Mouse (Mus musculus) layer of hippocampus, adult 9-11 months (tissue): Measurements from ENCODE around the gene Ifi208.
"Not testable (repeated sequence)": the region's sequence is repeated elsewhere in the genome, so short reads cannot be mapped to it uniquely, and the experiment has no call there.

Source experiments
- DNase-seq: peaks from one replicate; pipeline ENCODE4 v3.0.0; 2022

Gene Ifi208

DNA sequence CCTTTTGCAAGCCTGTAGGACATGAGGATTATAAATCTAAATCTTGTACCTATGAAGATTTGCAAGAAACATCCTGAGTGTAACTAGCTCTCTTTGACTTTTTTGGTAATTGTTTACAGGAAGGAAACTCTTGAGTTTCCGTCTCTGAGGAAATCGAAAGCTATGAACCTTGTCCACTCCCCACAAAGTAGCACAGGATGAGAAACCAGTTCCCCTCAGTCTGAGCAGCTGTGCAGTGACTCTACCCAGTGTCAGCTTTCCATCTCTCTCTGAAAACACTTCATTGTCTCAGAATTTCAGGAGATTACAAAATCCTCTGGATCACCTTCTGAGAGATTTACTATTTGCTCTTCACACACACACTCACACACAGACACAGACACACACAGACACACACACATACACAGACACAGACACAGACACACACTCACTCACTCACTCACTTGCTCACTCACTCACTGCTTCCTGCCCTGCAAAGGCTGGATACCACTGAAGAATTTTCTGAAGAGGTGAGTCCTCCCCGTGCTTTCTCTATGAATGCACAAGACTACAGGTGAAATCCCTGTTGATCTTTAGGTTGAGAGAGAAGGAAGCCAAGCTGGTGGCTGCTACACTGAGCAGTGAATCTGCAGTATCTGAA lies at the start of gene Ifi208:
Gene Ifi208, plus strand, starts transcription at position 218 of the 640 bp plus-strand sequence.
- not testable (repeated sequence) for DNase-seq

DNA sequence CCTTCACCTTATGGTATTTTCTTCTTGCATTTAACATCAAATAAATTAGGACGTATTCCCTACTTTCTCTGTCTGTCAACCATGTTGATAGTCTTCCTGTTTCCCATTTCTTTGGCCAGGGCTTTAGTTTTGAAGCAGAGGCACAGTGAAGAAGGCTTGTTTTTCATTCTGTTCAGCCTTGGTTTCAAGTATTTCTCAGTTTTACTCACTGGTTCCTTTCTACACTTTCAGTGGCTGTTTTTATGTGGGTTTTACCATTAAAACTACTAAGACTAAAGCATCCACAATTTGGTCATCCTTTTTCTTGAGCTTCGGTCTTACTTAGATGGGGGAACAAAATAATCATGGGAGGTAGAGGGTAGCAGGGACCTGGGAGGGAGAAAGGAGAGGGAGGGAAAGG lies 49.4 kb upstream of the Ifi208 start:
- no peak for DNase-seq

DNA sequence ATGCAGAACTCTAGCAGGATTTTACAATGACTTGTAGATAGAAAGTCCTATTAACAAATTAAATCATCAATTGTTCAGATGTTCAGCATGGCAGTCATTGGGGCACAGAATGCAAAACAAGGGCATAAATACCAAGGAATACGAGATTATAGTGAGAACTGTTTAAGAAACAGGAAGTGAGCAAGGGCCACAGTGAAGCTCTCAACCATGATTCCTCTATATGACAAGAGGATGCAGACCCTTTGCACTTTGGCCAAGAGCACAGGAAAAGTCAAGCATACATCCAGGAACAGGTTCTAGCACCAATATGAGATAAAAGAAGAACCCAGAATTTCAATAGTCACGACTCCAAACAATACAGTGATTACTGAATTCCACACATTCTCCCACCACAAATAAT lies 46.8 kb upstream of the Ifi208 start:
- DNase-seq = no peak

DNA sequence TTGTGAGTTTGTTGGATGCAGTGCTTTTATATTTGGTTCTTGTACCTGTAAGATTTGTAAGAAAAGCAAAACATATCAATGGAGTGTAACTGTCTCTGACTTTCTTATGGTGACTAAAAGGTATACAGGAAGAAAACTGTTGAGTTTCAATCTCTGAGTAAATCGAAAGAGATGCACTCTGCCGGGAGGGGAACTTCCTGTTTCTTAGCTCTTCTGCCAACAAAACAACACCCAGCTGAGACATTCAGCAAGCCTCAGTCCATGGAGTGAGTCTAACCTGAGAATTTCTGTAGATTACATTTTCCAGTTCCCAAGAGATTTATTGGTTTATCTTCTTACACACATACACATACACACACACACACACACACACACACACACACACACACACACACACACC lies 42.9 kb upstream of the Ifi208 start, which contains the start of gene Ifi209:
Gene Ifi209, plus strand, starts transcription at position 296 of the 400 bp plus-strand sequence.
- not testable (repeated sequence) for DNase-seq

DNA sequence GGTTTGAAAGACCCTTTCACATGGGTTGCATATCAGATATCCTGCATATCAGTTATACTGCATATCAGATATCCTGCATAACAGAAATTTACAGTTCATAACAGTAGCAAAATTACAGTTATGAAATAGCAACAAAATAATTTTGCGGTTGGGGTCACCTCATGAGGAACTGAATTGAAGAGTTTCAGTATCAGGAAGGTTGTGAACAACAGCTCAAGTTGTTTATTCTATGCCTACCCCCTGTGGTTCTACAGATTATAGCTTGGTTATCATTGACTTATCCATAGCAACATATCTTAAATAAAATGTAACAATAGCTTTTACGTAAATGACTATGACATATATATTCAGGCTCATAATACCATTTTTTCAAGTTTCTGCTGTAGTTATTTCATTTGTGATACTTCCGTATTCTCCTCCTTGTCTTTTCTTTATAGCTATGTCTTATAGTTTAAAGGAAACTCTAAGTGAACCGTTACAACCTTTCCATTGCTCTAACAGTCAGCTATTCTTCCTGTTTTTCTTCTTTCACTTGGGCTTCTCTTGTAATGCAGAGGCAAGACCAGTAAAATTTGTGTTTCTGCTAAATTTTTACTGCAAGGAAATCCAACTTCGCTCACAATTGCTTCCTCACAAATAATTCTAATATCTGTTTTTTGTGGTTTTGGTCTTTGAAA lies 39.4 kb upstream of the Ifi208 start:
- DNase-seq = no peak

DNA sequence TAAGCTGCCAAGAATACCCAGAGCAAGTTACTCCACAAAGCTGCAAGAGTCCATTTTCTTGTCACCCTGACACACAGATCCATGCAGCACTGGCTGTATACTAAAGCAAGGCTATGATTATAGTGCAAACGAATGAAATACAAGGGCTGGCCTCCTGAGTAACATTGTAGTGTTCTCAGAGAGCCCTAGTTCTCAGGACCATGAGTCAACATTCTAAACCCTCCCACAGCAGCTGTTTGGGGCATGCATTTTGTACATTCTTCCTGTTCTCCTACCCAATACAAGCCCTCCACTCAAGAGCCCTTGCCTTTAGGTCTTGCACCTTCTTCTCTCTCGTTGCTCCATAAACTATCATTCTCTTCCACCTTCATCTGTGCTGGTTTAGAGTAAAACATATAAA lies 28.1 kb upstream of the Ifi208 start:
- no peak for DNase-seq

DNA sequence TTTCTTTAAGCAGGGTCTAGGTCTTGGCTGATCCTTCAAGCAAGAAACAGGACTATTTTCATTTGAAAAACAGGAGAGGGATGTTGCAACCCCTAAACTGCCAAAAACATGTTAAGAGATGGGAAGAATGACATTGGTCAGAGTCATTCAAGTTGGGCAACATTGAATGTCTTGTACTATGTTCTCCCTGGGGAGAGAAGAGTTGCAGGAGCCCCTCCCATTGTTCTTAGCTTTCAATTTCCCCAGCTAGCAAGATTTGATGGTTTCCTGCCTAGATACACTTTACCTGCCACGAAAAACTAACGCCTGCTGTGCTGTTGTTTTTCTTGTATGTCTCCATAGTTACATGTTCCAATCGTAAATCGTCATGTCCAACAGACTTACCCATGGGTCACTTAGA lies 15.5 kb upstream of the Ifi208 start:
- no peak for DNase-seq

DNA sequence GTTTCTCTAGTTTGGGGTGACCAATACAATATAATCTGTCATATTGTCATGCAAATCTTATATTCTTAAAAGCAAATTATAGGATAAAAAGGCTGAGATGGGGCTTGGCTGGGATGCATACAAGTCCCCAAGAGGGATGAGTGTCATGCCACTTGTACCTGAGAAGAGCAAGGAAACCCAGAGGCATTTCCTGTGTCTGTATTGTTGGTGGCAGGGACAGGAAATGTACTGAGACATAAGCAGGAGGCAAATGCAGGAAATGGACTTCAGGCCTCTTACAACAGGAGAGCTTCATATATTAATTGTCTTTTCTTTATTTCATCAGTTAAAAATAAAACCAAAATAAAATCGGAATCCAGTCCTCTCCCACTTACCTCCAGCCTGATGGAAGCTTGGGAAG lies 5.1 kb downstream of the Ifi208 start:
- not testable (repeated sequence) for DNase-seq

DNA sequence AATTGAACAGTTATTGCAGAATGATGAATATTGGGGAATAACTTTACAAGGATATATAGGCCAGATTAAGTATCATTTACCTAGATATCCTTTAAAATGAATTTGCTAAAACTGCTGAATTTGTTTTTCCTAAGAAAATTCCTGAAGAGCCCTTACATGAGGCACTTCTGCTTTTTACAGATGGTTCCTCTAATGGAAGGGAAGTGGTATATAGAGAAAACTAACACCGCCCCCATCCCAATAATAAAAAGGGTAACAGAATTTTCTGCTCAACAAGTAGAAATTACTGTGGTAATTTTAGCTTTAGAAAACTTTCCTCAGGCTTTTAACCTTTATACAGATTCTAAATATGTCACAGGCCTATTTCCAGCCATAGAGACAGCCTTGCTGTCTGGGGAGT lies 20.8 kb downstream of the Ifi208 start:
- DNase-seq = no peak

DNA sequence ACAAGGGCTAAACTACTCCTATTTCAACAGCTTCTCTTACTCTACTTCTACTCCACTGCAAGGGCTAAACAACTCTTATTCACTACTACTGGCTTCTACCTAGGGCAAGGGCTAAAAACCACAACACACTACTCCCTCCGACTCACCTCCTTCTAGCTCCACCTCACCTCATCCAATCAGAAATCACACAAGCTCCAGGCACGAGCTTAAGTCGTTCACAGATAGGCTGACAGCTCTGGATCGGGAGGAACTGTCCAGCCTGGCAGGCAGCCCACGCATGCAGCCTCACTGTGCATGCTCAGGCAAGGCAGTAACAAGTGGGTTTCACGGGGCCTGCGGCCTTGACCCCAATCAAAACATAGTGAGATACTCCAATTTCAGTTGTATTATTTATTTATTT lies 59.7 kb downstream of the Ifi208 start:
- DNase-seq = no peak

DNA sequence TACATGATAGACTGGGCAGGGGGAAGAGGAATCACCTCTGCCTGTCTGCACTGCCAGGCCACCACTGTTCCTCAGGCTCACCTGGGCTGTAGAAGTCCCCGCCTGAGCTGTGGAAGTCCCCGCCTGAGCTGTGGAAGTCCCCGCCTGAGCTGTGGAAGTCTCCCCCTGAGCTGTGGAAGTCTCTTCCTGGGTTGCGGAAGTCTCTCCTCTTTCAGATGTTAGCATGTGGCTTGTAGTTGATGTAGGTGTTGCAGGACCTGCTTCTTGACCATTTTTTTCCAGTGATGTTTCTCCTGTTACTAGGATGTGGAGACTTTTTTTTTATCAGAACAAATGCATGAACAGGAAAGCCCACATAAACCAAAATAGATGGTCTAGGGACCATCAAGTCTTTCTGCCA lies 61.5 kb downstream of the Ifi208 start:
- not testable (repeated sequence) for DNase-seq

DNA sequence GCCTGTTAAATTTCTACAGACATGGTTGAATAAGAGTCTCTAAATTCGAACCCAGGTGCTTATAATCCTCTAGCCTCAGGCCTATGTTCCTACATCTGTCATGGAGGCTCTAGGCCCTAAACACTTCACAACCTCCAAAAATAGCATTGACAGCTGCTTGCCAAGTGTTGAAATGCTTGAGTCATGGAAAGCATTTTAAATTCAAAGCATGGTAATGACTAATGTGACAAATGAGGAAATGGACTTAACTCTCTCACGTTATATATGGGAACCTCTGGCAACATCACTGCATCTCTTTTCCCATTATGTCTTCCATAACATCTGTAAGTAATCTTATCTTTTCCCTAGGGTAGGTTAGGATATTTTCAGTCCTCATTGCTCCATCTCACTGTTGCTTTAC lies 63.5 kb downstream of the Ifi208 start:
- no peak for DNase-seq

DNA sequence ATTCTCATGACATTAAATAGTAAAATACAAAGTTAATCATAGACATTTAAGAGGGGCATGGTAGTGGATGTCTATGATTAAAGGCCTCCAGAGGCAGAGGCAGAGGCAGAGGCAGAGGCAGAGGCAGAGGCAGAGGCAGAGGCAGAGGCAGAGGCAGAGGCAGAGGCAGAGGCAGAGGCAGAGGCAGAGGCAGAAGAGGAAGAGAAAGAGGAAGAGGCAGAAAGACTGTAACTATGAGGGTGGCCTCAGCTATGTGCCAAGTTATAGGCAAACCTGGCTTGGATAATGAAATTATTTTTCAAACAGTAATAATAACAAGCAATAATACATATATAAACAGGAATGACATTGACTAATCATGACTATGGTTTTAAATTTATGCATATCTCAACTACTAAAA lies 67.1 kb downstream of the Ifi208 start:
- no peak for DNase-seq

DNA sequence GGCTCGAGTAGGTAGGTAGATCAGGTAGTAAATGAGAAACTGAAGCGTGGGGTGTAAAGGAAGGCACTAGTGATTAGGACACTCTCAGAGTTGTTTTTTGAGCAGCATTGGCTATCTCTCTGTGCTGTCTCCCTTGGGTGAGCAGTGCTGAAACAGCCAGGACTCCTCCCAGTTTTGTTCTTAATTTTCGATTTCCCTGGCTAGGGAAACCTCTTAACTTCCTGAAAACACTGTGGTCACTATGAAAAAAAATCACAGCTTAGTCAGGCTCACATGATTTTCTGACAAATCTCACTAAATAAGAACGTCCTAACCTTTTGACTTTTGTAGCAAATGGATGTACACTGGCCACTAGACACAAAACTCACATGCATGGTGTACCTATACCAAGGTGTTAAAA lies 68.2 kb downstream of the Ifi208 start, which contains the start of gene Ifi207:
Gene Ifi207, minus strand, starts transcription at position 92 of the 400 bp plus-strand sequence.
- DNase-seq = no peak

DNA sequence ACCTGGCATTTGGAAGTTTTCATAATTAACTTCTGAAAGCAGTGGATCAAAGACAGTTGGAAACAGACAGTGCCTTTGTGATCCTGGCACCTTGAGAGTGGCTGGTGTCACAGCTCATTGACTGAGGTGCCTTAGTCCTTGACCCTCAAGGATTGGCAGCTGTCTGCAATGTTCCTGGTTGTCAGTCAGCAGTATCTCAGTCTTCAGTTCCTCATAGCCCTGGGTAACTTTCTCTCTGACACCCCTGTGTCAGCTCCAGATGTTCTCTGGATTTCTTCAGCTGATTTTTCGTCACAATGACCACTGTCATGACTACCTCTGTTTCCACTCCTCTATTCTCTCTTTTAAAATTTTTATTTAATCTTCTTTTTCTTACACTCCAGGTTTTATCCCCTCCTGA lies 68.8 kb downstream of the Ifi208 start:
- no peak for DNase-seq
